Mouse (Mus musculus) hematopoietic stem cell, adult 5-6 weeks (primary cell): ENCODE data around the gene Elfn2. TPM values are rescaled to one million over a fixed set of nuclear protein-coding genes. Genes with fewer than 3 reads are reported as not detected.

Experiments
- ATAC-seq, 2 experiments: fragments of 125-278 bp in 1 of 2; replicated peaks in 1 of 2; 2 replicates each; pipeline ENCODE4 v1.8.0; 2016 to 2017; ENCODE audit warnings: inconsistent platforms in 2 of 2, mild to moderate bottlenecking in 2 of 2, moderate number of reproducible peaks in 2 of 2, low read depth in 1 of 2, moderate TSS enrichment in 1 of 2; ENCODE audit not compliant: low FRiP score in 2 of 2, poor library complexity in 2 of 2, severe bottlenecking in 2 of 2, insufficient read depth in 1 of 2, low TSS enrichment in 1 of 2
- total RNA-seq: library from RNA; stranded (forward); fragments of 172-1452, 232-1000 nt; gene quantifications from 2 replicates; pipeline ENCODE4 v1.2.3, GENCODE M21; 2017

The Elfn2 gene
- total RNA-seq, 1 experiment from 2014 or later: 0.20 TPM

GRCm38 (mm10) chr15:78651169-78651568 is 67.4 kb downstream of the Elfn2 start:
- ATAC-seq: no peak

- ATAC-seq: no peak
Observed at GRCm38 (mm10) chr15:78647746-78648145, 70.8 kb downstream of the Elfn2 start.

DNA sequence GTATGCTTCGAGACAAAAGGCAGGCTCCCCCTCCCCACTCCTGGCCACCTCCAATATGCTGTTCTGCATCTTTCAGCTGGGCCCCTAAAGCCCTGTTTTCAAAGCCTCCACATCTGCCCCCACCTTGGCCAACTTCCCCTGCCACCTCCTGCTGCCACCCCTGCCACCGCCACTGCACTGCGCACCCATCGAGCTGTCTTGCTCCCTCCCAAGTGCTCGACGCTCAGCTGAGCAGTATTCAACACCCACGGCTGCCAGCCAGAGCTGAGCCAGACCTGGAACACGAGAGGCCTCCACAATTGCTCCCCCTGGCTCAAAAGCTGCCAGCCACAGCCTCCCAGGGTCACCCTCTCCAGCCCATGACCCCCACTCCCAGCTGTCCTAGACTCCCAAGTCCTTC is 74.0 kb downstream of the Elfn2 start:
- ATAC-seq: no peak

DNA sequence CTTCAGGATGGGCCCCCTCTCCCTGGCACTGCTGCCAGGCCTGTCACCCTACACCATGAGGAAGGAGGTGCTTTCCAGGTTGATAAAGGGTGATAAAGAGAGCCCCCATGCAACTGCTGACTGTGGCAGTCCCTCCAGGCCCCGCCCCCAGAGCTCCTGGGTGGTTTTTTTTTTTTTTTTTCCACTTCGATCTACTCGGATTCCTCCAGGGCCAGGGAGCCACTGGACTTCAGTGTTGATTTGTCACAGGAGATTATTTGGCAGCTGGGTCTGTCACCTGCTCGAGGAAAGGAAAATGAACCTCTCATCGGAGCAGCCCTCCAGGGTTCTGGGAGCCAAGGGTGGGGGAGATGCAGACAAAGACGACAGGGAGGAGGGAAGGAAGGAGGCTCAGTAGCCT is 74.9 kb downstream of the Elfn2 start:
- ATAC-seq: no peak

- no peak for ATAC-seq
Observed at GRCm38 (mm10) chr15:78635231-78635630, 83.3 kb downstream of the Elfn2 start.

DNA sequence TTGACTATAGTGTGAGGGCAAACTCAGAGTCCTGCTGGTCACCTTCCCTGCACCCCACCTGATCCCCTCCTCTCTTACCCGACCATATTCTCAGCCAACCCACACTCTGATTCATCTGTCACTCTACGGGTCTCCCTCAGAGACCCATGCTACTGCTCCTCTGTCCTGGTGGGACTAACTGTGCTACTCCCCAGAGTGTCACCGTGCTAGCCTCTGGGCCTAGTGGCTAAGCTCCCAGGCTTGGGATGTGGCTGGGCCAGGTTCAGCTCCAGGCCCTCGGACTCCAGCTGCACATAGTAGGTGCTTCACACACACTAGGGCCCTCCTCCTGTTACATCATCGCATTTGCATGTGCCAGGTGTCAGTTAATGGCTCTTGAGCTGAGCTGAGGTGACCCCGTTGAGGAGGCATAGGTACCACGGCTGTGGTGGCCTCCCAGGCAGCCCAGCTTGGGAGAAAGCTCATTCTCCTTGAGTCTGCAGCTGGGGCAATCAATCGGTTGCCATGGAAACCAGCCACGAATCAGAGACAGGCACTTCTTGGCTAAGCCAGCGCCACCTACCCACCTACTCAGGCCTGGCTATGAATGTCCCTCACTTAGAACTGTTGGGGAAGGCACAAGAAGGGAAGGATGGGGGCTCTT is 84.4 kb downstream of the Elfn2 start:
- ATAC-seq: no peak

DNA sequence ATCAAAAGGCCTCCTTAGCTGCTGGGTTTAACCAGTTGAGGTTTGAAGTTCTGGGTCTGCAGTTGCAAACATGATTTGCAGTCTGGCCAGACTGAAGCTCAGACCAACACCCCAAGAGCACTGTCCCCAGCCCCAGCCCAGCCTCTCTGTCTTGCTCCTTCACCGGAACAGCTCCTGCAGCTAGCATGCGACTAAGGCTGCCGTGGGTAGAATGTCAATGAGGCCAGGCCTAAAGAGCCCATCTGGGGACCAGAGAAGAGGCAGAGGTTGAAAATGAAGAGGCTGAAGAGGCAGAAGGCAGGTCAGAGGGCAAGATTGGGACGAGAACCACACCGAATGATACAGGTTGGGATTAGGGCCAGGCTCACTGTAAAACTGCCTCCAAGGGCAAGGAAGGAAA is 85.2 kb downstream of the Elfn2 start:
- ATAC-seq: no peak

- no peak for ATAC-seq
Observed at GRCm38 (mm10) chr15:78632387-78632786, 86.2 kb downstream of the Elfn2 start.

DNA sequence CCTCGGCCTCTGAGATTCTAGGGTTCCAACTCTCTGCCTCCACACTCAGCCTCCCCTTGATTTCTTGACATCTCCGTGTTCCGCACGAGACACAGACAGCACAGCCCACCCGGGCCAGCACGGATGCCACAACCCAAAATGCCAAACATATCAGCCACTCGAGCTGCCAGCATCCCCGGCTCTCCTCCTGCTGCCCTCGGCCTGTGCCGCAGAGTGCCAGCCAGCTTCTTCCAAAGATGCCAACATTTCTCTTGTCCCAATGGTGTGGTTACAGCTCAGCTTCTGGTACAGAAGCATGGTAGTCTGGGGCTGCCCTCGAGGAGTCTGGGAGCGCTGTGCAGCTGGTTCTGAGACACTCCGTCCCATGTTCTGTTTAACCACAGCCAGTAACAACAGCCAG is 92.3 kb downstream of the Elfn2 start:
- ATAC-seq: no peak

- no peak for ATAC-seq
Observed at GRCm38 (mm10) chr15:78624961-78625360, 93.6 kb downstream of the Elfn2 start.

- ATAC-seq: peak; percentile 43 to 61
Observed at GRCm38 (mm10) chr15:78624431-78624950, 94.1 kb downstream of the Elfn2 start.

- peak; percentile 65 to 81 for ATAC-seq
Observed at GRCm38 (mm10) chr15:78623426-78623825, 95.1 kb downstream of the Elfn2 start.

Other genes with a start within 250 kb of the Elfn2 start
- 2.6 and 2.9 TPM in 2 replicates for gene Il2rb, start 223.5 kb downstream of the Elfn2 start, total RNA-seq
- 1.3 and 2.5 TPM in 2 replicates for gene C1qtnf6, start 187.4 kb downstream of the Elfn2 start, total RNA-seq
- gene Sstr3, start 174.1 kb downstream of the Elfn2 start, total RNA-seq: not detected in 2 replicates
- 145 and 153 TPM in 2 replicates for gene Rac2, start 146.0 kb downstream of the Elfn2 start, total RNA-seq
- gene Cyth4, start 121.7 kb downstream of the Elfn2 start, total RNA-seq: 50.4 and 75.4 TPM in 2 replicates
- gene Mfng, start 54.7 kb upstream of the Elfn2 start, total RNA-seq: 45.7 and 53.7 TPM in 2 replicates
- 0.13 TPM in 1 of 2 replicates, not detected in the other for gene Card10, start 84.3 kb upstream of the Elfn2 start, total RNA-seq
- gene Cdc42ep1, start 123.9 kb upstream of the Elfn2 start, total RNA-seq: not detected in 2 replicates
- gene Lgals2, start 136.8 kb upstream of the Elfn2 start, total RNA-seq: not detected in 2 replicates
- 11.9 and 12.3 TPM in 2 replicates for gene Gga1, start 158.4 kb upstream of the Elfn2 start, total RNA-seq
- 1.7 TPM in 1 of 2 replicates, not detected in the other for gene Gm49510, start 180.9 kb upstream of the Elfn2 start, total RNA-seq
- 19.9 and 27.4 TPM in 2 replicates for gene Sh3bp1, start 181.0 kb upstream of the Elfn2 start, total RNA-seq
- gene Pdxp, start 195.1 kb upstream of the Elfn2 start, total RNA-seq: 7.7 and 8.4 TPM in 2 replicates
- 77.1 and 108 TPM in 2 replicates for gene Lgals1, start 208.0 kb upstream of the Elfn2 start, total RNA-seq
- 23.7 and 37.5 TPM in 2 replicates for gene Nol12, start 216.2 kb upstream of the Elfn2 start, total RNA-seq
- gene Triobp, start 229.0 kb upstream of the Elfn2 start, total RNA-seq: 28.3 and 39.2 TPM in 2 replicates